Mouse (Mus musculus) midbrain, embryonic 14.5 days (tissue): ENCODE measurements around the gene Tusc2. TPM values are rescaled to one million over a fixed set of nuclear protein-coding genes. Genes with fewer than 3 reads are reported as not detected.
"Not testable (repeated sequence)": the region's sequence is repeated elsewhere in the genome, so short reads cannot be mapped to it uniquely, and the experiment has no call there.

Source experiments
- ATAC-seq: fragments of 200-750 bp; cut with Nextera tagmentation; 2 replicates; pipeline ENCODE4 v1.8.0; 2017; ENCODE audit warnings: moderate number of reproducible peaks, moderate library complexity; ENCODE audit not compliant: low FRiP score, low TSS enrichment
- DNase-seq: peaks from one replicate; pipeline ENCODE4 v3.0.0-alpha.2; 2015
- H3K27ac ChIP-seq: fragments of 300-500 bp; sonication (generic); replicated peaks from 2 replicates; pipeline ENCODE4 v1.5.1; 2014; ENCODE audit warnings: mild to moderate bottlenecking, low read depth, low read length, moderate library complexity
- H3K27me3 ChIP-seq: fragments of 300-500 bp; sonication (generic); 2 replicates; pipeline ENCODE4 v1.6.1; 2014; ENCODE audit warnings: low read length, control low read depth, mixed read lengths; ENCODE audit not compliant: control insufficient read depth, insufficient read depth
- H3K36me3 ChIP-seq: fragments of 300-500 bp; sonication (generic); 2 replicates; pipeline ENCODE4 v1.6.1; 2014; ENCODE audit warnings: low read length, control low read depth; ENCODE audit not compliant: control insufficient read depth, insufficient read depth
- H3K4me1 ChIP-seq: fragments of 300-500 bp; sonication (generic); 2 replicates; pipeline ENCODE4 v1.6.1; 2014; ENCODE audit warnings: mild to moderate bottlenecking, antibody characterized with exemption, low read length, control low read depth; ENCODE audit not compliant: control insufficient read depth, insufficient read depth
- H3K4me2 ChIP-seq: fragments of 300-500 bp; sonication (generic); 2 replicates; pipeline ENCODE4 v1.6.1; 2014; ENCODE audit warnings: mild to moderate bottlenecking, low read length, moderate library complexity
- H3K4me3 ChIP-seq: fragments of 300-500 bp; sonication (generic); replicated peaks from 2 replicates; pipeline ENCODE4 v1.5.1; 2014; ENCODE audit warnings: low read depth, low read length
- H3K9ac ChIP-seq: fragments of 300-500 bp; sonication (generic); replicated peaks from 2 replicates; pipeline ENCODE4 v1.6.1; 2014; ENCODE audit warnings: mild to moderate bottlenecking, low read length, moderate library complexity
- H3K9me3 ChIP-seq: fragments of 300-500 bp; sonication (generic); 2 replicates; pipeline ENCODE4 v1.6.1; 2016; ENCODE audit warnings: low read length, control low read depth, mixed read lengths; ENCODE audit not compliant: control insufficient read depth
- WGBS: fragments of 180-500 bp; shearing (Covaris S2); extraction: QIAGEN DNeasy Blood & Tissue Kit; methylation state at CpG from one replicate; pipeline ENCODE4 v1.1.7; 2014; 5-methylcytosine and 5-hydroxymethylcytosine counted together
- polyA plus RNA-seq: library from polyadenylated mRNA; unstranded; fragments of >200 nt; fragmentation: Nextera tagmentation; extraction: Ambion mirVana; gene quantifications from 2 replicates; pipeline ENCODE4 v1.2.1, GENCODE M21; 2014

The Tusc2 gene
- polyA plus RNA-seq, 1 experiment from 2014 or later: 120 TPM

DNA sequence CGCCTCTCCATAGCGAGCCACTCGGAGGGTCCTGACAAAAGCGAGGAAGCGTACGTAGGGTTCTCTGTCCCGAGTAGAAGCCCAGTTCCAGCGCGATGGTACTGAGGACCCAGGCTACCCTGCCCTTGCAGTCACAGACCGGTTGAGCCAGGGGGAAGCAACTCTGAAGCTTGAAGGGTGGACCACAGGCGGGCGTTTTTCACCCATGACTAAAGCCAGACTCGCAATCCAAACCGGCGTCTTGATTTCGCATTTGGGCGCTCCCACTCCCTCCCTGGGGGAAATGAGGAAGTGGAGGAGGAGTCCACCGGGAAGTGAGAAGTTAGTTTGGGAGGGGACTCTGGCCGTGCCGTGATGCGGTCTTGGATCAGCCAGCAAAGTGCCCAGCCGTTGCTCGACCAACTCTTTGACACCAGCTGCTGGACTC, 8.0 kb upstream of the Tusc2 start:
- H3K9ac ChIP-seq: peak overlapping the region; percentile 76

DNA sequence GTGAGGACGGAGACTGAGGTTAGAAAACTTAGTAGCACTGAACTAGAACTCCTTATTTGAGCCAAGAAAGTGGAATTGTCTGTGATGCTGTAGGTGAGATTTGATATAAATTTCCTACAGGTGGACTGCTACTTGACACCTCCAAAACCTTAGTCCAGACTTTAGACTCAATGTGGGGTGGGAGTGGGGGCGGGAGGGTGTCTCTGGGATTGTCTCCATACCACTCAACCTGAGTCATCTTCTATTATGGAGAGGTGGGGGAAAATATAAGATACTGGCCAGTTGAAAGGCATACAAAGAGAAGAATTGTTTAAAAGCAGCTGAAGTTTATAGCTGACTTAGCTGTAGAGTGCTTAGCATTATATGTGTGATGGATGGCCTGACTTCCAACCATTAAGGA, 7.4 kb upstream of the Tusc2 start:
- WGBS: 48% methylated on average over 2 of the region's 2 CpGs
- Histone ChIP-seq H3K4me1 (peaks cover 26% of the 10 kb centered on the region), H3K9ac (peak overlapping the region; percentile 76; the same call in 1 of the 2 replicates), H3K36me3 (peaks cover 40% of the 10 kb centered on the region), H3K27ac (no peak overlapping the region), H3K27me3 (peaks cover 23% of the 10 kb centered on the region), H3K9me3 (no peaks in the 10 kb centered on the region), H3K4me3 (peak overlapping the region; percentile 73), H3K4me2 (peak overlapping the region; percentile 92)
- ATAC-seq: no peak
- DNase-seq: no peak

More for the DNA sequence above, 8.0 kb upstream of the Tusc2 start:
- ATAC-seq: no peak
- Histone ChIP-seq H3K27ac (peak overlapping the region; percentile 88), H3K4me3 (peak overlapping the region; percentile 73), H3K4me2 (peak overlapping the region; percentile 92), H3K27me3 (peaks cover 30% of the 10 kb centered on the region), H3K4me1 (peaks cover 26% of the 10 kb centered on the region), H3K9me3 (no peaks in the 10 kb centered on the region), H3K36me3 (peaks cover 33% of the 10 kb centered on the region)
- under 1% methylated on average over 23 of the region's 23 CpGs for WGBS
- peak; percentile 54 for DNase-seq

DNA sequence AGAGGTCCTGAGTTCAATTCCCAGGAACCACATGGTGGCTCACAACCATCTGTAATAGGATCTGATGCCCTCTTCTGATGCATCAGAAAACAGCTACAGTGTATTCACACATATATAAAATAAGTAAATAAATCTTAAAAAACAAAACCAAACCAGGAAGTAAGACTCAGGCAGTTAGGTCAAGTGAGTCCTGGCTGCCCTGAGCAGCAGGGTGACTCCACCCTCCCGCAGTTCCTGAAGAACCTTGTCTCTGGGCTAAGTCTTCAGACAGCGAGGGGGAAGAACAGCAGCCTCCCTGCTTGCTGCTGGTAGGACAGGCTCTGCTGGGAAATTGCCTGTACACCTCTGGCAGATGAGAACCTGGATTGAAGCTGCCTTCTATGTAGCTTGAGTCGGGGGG, 6.7 kb upstream of the Tusc2 start:
- Histone ChIP-seq H3K4me1 (peaks cover 23% of the 10 kb centered on the region), H3K27ac (no peak overlapping the region), H3K36me3 (peaks cover 46% of the 10 kb centered on the region), H3K4me3 (0 out of 2 replicates have a peak overlapping the region, but pooled peaks have one; percentile 73), H3K9me3 (no peaks in the 10 kb centered on the region), H3K9ac (peak overlapping the region; percentile 76; the same call in 1 of the 2 replicates), H3K4me2 (peak overlapping the region; percentile 92), H3K27me3 (peaks cover 17% of the 10 kb centered on the region)
- 83% methylated on average over 3 of the region's 3 CpGs for WGBS
- no peak for DNase-seq
- ATAC-seq: no peak

DNA sequence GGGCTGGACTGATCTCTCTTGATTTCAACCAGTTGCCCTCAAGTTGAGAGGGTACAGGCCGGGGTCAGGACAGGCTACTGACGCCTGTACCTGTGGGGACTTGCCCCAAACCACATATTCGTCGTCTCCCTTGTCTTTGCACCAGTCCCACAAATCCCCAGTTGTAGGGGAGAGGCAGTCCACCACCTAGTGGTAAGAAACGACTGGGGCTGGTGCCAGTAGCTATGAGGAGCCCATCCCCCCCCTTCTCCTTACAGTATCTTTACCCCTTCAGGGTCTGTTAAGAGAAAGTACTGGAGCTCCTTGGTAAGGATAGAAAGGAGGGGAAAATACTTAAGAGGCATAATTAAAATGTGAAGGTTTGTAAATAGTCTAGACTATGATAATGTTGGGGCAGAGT, 2.5 kb downstream of the Tusc2 start:
- H3K27ac ChIP-seq, ATAC-seq, H3K4me2 ChIP-seq, H3K27me3 ChIP-seq, H3K9ac ChIP-seq, H3K4me3 ChIP-seq, H3K9me3 ChIP-seq, DNase-seq: not testable (repeated sequence)
- Histone ChIP-seq H3K4me1 (peaks cover 31% of the 10 kb centered on the region), H3K36me3 (peaks cover 46% of the 10 kb centered on the region)
- WGBS: 45% methylated on average over 5 of the region's 5 CpGs

DNA sequence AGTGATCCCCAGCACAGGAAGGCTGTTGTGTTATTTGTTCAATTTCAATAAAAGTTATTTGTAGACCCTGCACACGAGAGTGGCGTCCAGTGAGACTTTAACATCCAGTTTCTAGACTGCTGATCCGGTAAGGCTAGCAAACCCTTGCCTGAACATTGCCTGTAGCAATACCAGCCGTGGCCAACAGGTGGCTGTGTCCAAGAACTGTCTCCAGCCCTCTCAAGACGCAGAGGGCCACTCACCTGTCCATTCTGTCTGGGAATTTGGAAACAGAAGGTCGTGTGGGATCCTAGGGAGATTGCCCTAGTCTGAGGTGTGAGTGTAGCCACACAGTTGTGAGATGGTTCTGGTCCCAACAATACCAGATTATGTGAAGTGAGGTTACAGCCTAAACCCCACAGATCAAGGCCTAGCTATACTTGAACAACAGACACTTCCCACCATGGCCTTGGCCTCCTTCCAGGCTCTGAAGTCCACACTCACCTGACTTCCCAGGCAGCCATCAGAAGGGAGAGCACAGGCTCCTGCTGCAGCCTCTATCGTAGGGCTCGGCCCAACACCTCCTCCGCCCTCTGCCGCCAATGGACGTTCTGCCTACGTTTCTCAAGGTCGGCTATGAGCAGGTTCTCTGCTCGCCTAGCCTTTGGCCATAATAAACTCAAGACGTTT, 3.1 kb downstream of the Tusc2 start:
- H3K36me3 ChIP-seq: peaks cover 46% of the 10 kb centered on the region
- DNase-seq (peak; percentile 84), ATAC-seq (no peak)
- H3K4me3 ChIP-seq: 0 out of 2 replicates have a peak overlapping the region, but pooled peaks have one; percentile 2
- peaks cover 37% of the 10 kb centered on the region for H3K4me1 ChIP-seq
- no peaks in the 10 kb centered on the region for H3K27me3 ChIP-seq
- peak overlapping the region; percentile 17; the same call in 1 of the 2 replicates for H3K4me2 ChIP-seq
- no peak overlapping the region for H3K9ac ChIP-seq
- H3K27ac ChIP-seq: no peak overlapping the region
- H3K9me3 ChIP-seq: no peaks in the 10 kb centered on the region
- WGBS: 63% methylated on average over 15 of the region's 15 CpGs

DNA sequence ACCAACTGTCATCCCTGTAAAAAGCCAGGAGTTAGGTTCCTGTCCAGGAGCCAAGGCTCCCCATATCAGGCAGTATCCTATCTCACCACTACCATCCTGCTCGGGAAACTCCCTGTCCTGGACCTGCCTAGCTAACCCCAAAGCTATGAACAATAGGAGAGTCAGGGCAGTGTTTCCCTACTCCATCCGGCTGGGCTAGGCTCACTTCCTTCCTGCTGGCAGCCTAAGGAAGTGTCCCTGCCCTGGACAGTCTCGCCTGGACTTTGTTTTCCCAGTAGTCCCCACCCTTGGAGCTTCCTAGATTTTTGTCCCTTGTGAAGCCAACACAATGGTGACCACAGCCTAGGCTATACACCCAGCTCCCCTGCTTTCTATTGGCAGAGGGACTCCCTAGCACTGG, 3.8 kb downstream of the Tusc2 start:
- no peaks in the 10 kb centered on the region for H3K27me3 ChIP-seq
- H3K27ac ChIP-seq: no peak overlapping the region; the same call in 1 of the 2 replicates
- WGBS: 73% methylated on average over 3 of the region's 3 CpGs
- peaks cover 43% of the 10 kb centered on the region for H3K4me1 ChIP-seq
- ATAC-seq: no peak
- no peak overlapping the region for H3K9ac ChIP-seq
- H3K4me2 ChIP-seq: 0 out of 2 replicates have a peak overlapping the region, but pooled peaks have one; percentile 83
- no peaks in the 10 kb centered on the region for H3K9me3 ChIP-seq
- DNase-seq: no peak
- peaks cover 46% of the 10 kb centered on the region for H3K36me3 ChIP-seq
- H3K4me3 ChIP-seq: no peak overlapping the region

DNA sequence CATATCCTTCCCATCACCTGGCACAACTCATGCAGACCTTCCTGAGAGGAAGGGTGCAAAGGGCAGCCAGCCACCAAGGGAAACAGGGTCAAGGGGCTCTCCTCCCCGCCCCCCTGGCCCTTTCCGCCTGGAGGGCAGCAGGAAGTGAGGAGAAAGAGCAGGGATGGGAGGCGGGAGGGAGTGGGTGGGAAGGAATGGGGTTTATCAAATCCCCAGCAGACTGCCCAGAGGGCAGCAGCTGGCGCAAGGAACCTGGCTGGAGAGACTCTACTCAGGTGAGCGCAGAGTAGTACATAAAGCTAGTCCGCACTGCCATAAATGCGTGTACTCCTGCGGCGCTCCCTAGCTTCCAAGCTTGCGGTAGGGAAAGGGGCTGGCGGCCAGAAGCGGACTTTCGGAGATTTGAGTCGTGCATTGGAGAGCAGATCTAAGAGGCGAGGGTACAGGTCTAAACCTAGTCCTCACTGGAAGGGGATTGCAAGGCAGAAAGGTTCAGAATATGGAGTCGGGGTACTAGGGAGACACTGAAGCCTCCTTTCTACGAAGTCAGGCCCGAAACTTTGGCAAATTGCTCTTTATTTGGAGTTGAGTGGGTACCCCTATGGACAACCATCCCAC, 4.8 kb downstream of the Tusc2 start, which contains the start of gene Hyal2:
Gene Hyal2 (plus strand): TSS at position 244 of the 618 bp plus-strand sequence.
- peak within 1 kb of the TSS; percentile 83 for H3K4me2 ChIP-seq
- no peaks in the 10 kb centered on the region for H3K27me3 ChIP-seq
- H3K36me3 ChIP-seq: peaks cover 49% of the 10 kb centered on the region
- peak; percentile 39 for DNase-seq
- peak within 1 kb of the TSS; percentile 80 for H3K9ac ChIP-seq
- H3K9me3 ChIP-seq: no peaks in the 10 kb centered on the region
- WGBS: 6% methylated on average over 18 of the region's 18 CpGs
- peak within 1 kb of the TSS; percentile 85 for H3K4me3 ChIP-seq
- H3K4me1 ChIP-seq: peaks cover 40% of the 10 kb centered on the region
- peak within 1 kb of the TSS; percentile 88 for H3K27ac ChIP-seq
- ATAC-seq: no peak

DNA sequence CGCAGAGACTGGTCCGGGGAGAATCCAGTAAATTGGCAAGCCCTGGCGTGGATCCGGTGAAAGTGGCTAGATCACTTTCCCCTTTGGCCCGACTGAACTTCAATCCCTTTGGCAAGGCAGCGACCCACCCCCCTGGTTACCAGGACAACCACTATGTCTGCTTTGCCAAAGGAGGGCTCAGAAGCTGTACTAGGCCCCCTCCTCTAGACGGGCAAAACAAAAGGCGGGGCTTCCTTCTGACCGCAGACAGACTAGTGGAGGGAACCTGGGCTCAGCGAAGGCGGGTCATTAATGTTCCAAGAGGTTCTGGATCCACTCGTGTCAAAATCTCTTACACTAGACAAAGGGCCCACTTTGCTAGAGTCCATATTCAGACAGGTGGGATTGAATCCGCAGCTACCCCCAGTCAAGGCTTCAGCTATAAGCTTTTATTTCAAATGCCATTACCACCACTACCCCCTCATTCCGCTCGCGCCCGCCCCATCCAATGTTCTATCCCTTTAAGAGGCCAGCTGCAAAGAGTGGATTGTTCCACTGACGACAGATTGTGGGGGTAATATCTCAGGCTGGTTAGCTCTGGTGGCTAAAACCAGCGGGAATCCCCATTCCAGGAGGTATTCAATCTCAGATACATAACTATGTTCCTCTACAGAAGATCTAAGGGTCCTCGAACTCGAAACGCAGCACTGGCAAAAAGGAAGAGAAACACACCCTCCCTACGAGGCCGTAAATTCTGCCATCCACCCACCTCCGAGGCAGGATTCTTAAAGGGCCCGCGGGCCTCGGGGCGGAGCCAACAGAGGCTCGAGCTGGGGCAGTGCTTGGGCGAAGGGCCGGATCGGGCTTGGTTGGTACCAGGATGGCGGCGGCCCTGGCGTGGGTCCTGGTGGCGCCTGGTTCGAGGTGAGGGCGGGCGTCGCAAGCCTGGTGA, 5.5 kb downstream of the Tusc2 start:
- peaks cover 56% of the 10 kb centered on the region for H3K36me3 ChIP-seq
- peak overlapping the region; percentile 88 for H3K27ac ChIP-seq
- ATAC-seq (peak; percentile 90), DNase-seq (peak; percentile 95)
- peak overlapping the region; percentile 80 for H3K9ac ChIP-seq
- peak overlapping the region; percentile 83 for H3K4me2 ChIP-seq
- peak overlapping the region; percentile 85 for H3K4me3 ChIP-seq
- no peaks in the 10 kb centered on the region for H3K27me3 ChIP-seq
- no peaks in the 10 kb centered on the region for H3K9me3 ChIP-seq
- H3K4me1 ChIP-seq: peaks cover 38% of the 10 kb centered on the region
- WGBS: under 1% methylated on average over 41 of the region's 41 CpGs
